Mouse (Mus musculus) liver, adult 2 months (tissue): ENCODE data around the gene Ap3m1.

ENCODE experiments used
- CTCF ChIP-seq: fragments of 200-500 bp; IDR thresholded peaks from 2 replicates; pipeline ENCODE4 v1.5.1; 2011; ENCODE audit warnings: low read depth, low read length, control low read depth
- POLR2A ChIP-seq: fragments of 200-500 bp; IDR thresholded peaks from 2 replicates; pipeline ENCODE4 v1.6.1; 2011; ENCODE audit warnings: low read length, control low read depth; ENCODE audit not compliant: insufficient read depth; ENCODE audit errors: extremely low read depth

DNA sequence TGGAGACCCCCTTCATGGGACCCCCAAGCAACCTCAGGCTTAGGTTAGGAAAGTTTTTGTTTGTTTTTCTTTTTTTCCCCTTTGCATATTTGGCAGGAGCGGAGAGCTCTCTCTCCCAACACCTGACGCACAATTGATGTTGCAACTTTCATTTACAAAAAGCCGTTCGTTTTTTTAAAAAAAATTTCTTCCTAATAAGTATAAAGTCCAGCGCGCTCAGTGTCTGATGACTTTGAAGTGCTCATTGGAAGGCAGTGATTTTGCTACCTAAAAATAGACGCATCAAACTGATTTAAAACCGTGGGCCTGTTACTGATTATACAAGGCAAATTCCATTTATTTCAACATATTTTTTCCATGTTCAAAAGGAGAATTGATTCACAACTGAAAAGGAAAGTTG, 843 bp upstream of the Ap3m1 start:
- no peak for TF ChIP-seq POLR2A
- no peak for TF ChIP-seq CTCF
